Mouse (Mus musculus) heart, adult 2 months (tissue): ENCODE data around the gene Harbi1. TPM values are rescaled to one million over a fixed set of nuclear protein-coding genes. Genes with fewer than 3 reads are reported as not detected.
A peak's percentile ranks its signal among the peaks of the same experiment; 100 is the strongest.

Experiments
- DNase-seq, 2 experiments: peaks; one replicate each; pipeline ENCODE4 v3.0.0; 2021
- H3K27ac ChIP-seq: fragments of 200-600 bp; 2 replicates; pipeline ENCODE4 v1.8.1; 2022
- H3K27me3 ChIP-seq: fragments of 200-500 bp; 2 replicates; pipeline ENCODE4 v1.6.1; 2012; ENCODE audit warnings: mild to moderate bottlenecking, low read length, inconsistent platforms, mixed read lengths; ENCODE audit not compliant: control insufficient read depth, insufficient read depth
- H3K36me3 ChIP-seq: fragments of 200-500 bp; 2 replicates; pipeline ENCODE4 v1.6.1; 2012; ENCODE audit warnings: low read length, inconsistent platforms; ENCODE audit not compliant: control insufficient read depth, insufficient read depth
- H3K4me1 ChIP-seq: fragments of 200-500 bp; 2 replicates; pipeline ENCODE4 v1.6.1; 2011; ENCODE audit warnings: low read length; ENCODE audit not compliant: control insufficient read depth, insufficient read depth
- H3K4me3 ChIP-seq: fragments of 200-600 bp; 2 replicates; pipeline ENCODE4 v1.8.1; 2022
- H3K79me2 ChIP-seq: fragments of 200-500 bp; replicated peaks from 2 replicates; pipeline ENCODE4 v1.6.1; 2012; ENCODE audit warnings: mild to moderate bottlenecking, inconsistent platforms, low read length, moderate library complexity, mixed read lengths; ENCODE audit not compliant: control insufficient read depth, insufficient read depth
- H3K9ac ChIP-seq: fragments of 200-500 bp; 2 replicates; pipeline ENCODE4 v1.6.1; 2012; ENCODE audit warnings: low read depth, mild to moderate bottlenecking, control low read depth, inconsistent platforms, low read length, mixed read lengths
- CTCF ChIP-seq: fragments of 200-600 bp; IDR thresholded peaks from 2 replicates; pipeline ENCODE4 v1.8.1; 2022; ENCODE audit warnings: antibody characterized with exemption, mild to moderate bottlenecking, moderate library complexity
- EP300 ChIP-seq: fragments of 200-500 bp; IDR thresholded peaks from 2 replicates; pipeline ENCODE4 v1.6.1; 2011; ENCODE audit warnings: low read depth, low read length, control low read depth; ENCODE audit not compliant: insufficient read depth
- POLR2A ChIP-seq: fragments of 200-500 bp; IDR thresholded peaks from 2 replicates; pipeline ENCODE4 v1.6.1; 2011; ENCODE audit warnings: mild to moderate bottlenecking, low read depth, low read length, control low read depth; ENCODE audit not compliant: insufficient read depth
- WGBS: fragments of 180-500 bp; shearing (Covaris S2); methylation state at CpG from one replicate; pipeline ENCODE4 v1.1.7; 2018; 5-methylcytosine and 5-hydroxymethylcytosine counted together
- intact Hi-C: fragments of 180-260 bp; cut with DNase I; formaldehyde crosslinking; loops from one replicate; pipeline ENCODE4 v1.15.1; 2025
- polyA plus RNA-seq: library from polyadenylated mRNA; depleted of rRNA; stranded (reverse); fragments of >200 nt; gene quantifications from 2 replicates; pipeline ENCODE4 v1.2.3, GENCODE M21; 2012; rRNA removed
- total RNA-seq, 2 experiments: library from RNA; stranded (reverse); gene quantifications; 2 replicates each; pipeline ENCODE4 v1.2.3; 2021

Harbi1 gene
- total and polyA plus RNA-seq, 3 experiments = 3.2 to 8.5 (median 7.1) TPM

DNA sequence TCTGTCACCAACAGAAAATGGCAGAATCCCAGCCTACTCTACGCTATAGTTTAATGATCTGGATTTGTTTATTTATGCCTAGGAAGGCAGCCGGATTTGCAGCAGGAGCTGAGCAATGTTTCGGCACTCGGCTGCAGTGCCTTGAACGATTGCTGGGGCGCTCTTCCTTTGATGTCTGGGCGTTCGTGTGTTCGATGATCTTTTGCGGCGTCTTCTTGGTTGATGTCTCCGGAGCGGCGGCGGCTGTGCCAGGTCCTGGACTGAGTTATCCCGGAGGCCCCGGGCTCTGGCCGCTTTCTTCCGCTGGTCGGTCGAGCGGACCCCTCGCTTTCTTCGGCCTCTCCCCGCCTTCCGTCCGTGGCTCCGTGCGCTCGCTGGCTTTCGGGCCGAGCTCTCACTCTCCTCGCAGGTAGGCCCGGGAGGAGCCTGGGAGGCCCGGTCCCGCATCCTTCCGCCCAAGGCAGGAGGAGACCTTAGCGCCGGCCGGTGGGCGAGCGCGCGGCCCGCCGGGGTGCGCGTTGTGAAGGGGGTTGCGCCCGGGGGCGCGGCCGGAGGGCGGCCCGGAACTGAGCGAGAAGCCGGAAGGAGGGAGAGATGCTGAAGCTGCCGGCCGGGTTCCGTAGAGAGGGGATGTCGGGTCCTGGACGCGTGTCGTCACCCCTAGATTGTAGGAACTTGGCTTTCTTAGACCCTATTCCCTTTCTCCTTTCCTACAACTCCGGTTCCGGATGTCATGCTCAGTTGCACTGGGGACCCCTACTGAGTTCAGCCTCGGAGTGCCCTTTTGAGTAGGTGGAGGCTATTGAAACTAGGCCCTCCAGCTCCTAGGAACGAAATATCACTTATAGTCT, 19.5 kb downstream of the Harbi1 start, which contains the start of gene Ambra1:
TSS of gene Ambra1 (plus strand) at position 164 of the 851 bp plus-strand sequence.
- DNase-seq = peak; percentile 90 to 92
- peak within 1 kb of the TSS; percentile 84 for H3K9ac ChIP-seq
- H3K27ac ChIP-seq = peak within 1 kb of the TSS; percentile 93
- H3K27me3 ChIP-seq = no peaks in the 10 kb centered on the region
- under 1% methylated on average over 67 of the region's 68 CpGs for WGBS
- H3K36me3 ChIP-seq = no peaks in the 10 kb centered on the region
- H3K79me2 ChIP-seq = peaks cover 7% of the 10 kb centered on the region
- intact Hi-C loops = loop anchor here (1.0 kb wide), 1 partner anchor 20 kb away; the partner anchor contains the start of genes Atg13 and Harbi1
- H3K4me1 ChIP-seq = no peaks in the 10 kb centered on the region
- peak; percentile 41 for TF ChIP-seq CTCF
- peak; percentile 75 for TF ChIP-seq EP300
- peak; percentile 61 for TF ChIP-seq POLR2A
- peak within 1 kb of the TSS; percentile 83 for H3K4me3 ChIP-seq

DNA sequence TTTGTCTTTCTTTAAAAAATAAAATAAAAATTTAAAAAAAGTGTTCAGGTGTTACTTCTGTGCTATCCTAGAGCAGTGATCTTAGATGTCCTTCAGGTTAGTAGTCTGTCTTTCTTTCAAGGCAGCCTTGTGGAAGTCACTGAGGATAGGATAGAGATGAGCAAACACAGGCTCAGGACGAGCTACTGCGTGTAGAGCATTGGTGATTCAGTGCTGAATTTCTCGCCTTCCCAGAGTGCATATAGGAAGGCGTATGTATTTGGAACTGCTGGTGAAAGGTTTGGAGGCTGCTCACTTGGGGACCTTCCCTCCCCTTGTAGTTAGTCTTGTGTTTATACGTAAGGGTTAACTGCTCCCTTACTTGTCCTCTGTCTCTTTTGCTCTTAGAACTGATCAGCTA, 24.6 kb downstream of the Harbi1 start:
- Histone ChIP-seq H3K4me1 (no peaks in the 10 kb centered on the region; the same call in none of the 2 replicates), H3K27ac (no peak overlapping the region), H3K9ac (no peak overlapping the region), H3K4me3 (no peak overlapping the region), H3K27me3 (no peaks in the 10 kb centered on the region), H3K79me2 (peaks cover 14% of the 10 kb centered on the region), H3K36me3 (no peaks in the 10 kb centered on the region; the same call in 1 of the 2 replicates)
- DNase-seq = no peak
- 91% methylated on average over 5 of the region's 5 CpGs for WGBS
- TF ChIP-seq POLR2A (no peak), CTCF (no peak), EP300 (no peak)
- intact Hi-C loops = no loop called here

DNA sequence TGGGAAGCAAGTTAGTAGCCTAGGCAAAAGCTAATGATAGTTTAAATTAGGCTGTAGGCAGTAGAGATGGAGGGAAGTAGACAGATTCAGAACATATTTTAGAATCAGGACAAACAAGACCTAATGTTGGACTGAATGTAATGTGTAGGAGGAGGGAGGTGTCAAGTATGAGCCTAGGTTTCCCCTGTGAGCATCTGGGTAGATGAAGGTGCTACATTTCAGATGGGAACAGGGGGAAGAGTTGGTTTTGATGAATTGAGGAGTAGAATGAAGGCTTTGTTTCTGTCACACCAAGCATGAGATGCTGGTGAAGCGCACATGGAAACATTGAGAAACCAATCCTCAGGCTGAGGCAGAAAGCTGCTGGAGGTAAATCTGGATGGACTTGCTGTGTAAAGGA, 28.9 kb downstream of the Harbi1 start:
- peaks cover 2% of the 10 kb centered on the region for H3K4me1 ChIP-seq
- H3K36me3 ChIP-seq = no peaks in the 10 kb centered on the region; the same call in 1 of the 2 replicates
- TF ChIP-seq CTCF (no peak), POLR2A (no peak), EP300 (no peak)
- intact Hi-C loops = no loop called here
- WGBS = 94% methylated on average over 1 of the region's 1 CpGs
- no peak overlapping the region for H3K4me3 ChIP-seq
- DNase-seq = no peak
- no peak overlapping the region for H3K27ac ChIP-seq
- peaks cover 10% of the 10 kb centered on the region; the same call in 1 of the 2 replicates for H3K79me2 ChIP-seq
- no peaks in the 10 kb centered on the region for H3K27me3 ChIP-seq
- no peak overlapping the region for H3K9ac ChIP-seq

DNA sequence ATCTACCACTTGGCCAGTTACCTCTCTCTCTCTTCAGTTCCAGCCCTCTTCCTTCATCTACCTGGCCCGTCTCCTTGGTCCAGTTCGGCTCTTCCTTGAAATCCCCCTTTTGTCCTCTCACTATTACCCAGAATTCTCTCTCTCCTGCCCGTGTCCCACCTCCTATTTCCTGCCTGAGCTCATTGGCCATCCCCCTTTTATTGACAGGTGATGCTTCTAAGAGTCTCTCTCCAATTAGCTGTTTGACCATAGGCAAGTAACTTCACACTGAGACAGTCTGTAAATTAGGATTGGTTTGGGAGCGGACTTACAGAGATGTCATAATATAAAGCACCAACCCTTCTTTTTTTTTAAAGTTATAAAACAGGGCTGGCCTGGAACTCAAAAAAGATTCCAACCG, 34.0 kb downstream of the Harbi1 start:
- peaks cover 2% of the 10 kb centered on the region for H3K4me1 ChIP-seq
- H3K4me3 ChIP-seq = no peak overlapping the region
- H3K27ac ChIP-seq = no peak overlapping the region
- no peaks in the 10 kb centered on the region; the same call in 1 of the 2 replicates for H3K36me3 ChIP-seq
- H3K79me2 ChIP-seq = peaks cover under 1% of the 10 kb centered on the region; the same call in 1 of the 2 replicates
- intact Hi-C loops = no loop called here
- no peak for DNase-seq
- WGBS = 89% methylated on average over 5 of the region's 5 CpGs
- TF ChIP-seq CTCF (no peak), POLR2A (no peak), EP300 (no peak)
- no peaks in the 10 kb centered on the region for H3K27me3 ChIP-seq
- no peak overlapping the region for H3K9ac ChIP-seq

GRCm38 (mm10) chr2:91749811-91750261, 39.2 kb downstream of the Harbi1 start:
- Histone ChIP-seq H3K27me3 (no peaks in the 10 kb centered on the region), H3K4me3 (no peak overlapping the region), H3K9ac (no peak overlapping the region), H3K27ac (peak overlapping the region; percentile 15), H3K36me3 (peaks cover 14% of the 10 kb centered on the region), H3K4me1 (peaks cover 3% of the 10 kb centered on the region), H3K79me2 (no peaks in the 10 kb centered on the region; the same call in 1 of the 2 replicates)
- WGBS = 27% methylated on average over 2 of the region's 2 CpGs
- intact Hi-C loops = no loop called here
- no peak for TF ChIP-seq EP300
- peak; percentile 68 to 76 for DNase-seq

Other genes starting within 250 kb of the Harbi1 start
- 10 to 100 TPM; 47.1 to 52.2 TPM for gene Ckap5, start 184.1 kb upstream of the Harbi1 start, total RNA-seq
- gene Ckap5, start 184.1 kb upstream of the Harbi1 start, polyA plus RNA-seq = 7.4 and 16.9 TPM in 2 replicates
- gene F2, start 74.4 kb upstream of the Harbi1 start, total RNA-seq = not detected
- 0.53 TPM in 1 of 2 replicates, not detected in the other for gene F2, start 74.4 kb upstream of the Harbi1 start, polyA plus RNA-seq
- 1 to 10 TPM; 4.0 to 4.2 TPM for gene Zfp408, start 61.1 kb upstream of the Harbi1 start, total RNA-seq
- gene Zfp408, start 61.1 kb upstream of the Harbi1 start, polyA plus RNA-seq = 5.3 and 6.2 TPM in 2 replicates
- 10 to 100 TPM; 18.6 to 20.7 TPM for gene Arhgap1, start 61.0 kb upstream of the Harbi1 start, total RNA-seq
- gene Arhgap1, start 61.0 kb upstream of the Harbi1 start, polyA plus RNA-seq = 39.0 and 39.7 TPM in 2 replicates
- 10 to 100 TPM; 43.1 to 54.1 TPM for gene Atg13, start 276 bp upstream of the Harbi1 start, total RNA-seq
- gene Atg13, start 276 bp upstream of the Harbi1 start, polyA plus RNA-seq = 66.4 and 87.7 TPM in 2 replicates
- 10 to 100 TPM; 14.7 to 15.3 TPM for gene Ambra1, start 19.3 kb downstream of the Harbi1 start, total RNA-seq
- gene Ambra1, start 19.3 kb downstream of the Harbi1 start, polyA plus RNA-seq = 12.7 and 15.4 TPM in 2 replicates
- not detected for gene Chrm4, start 216.4 kb downstream of the Harbi1 start, total RNA-seq
- 0.14 and 0.29 TPM in 2 replicates for gene Chrm4, start 216.4 kb downstream of the Harbi1 start, polyA plus RNA-seq
- gene Mdk, start 221.4 kb downstream of the Harbi1 start, total RNA-seq = 1 to 10 TPM; 2.5 to 2.8 TPM
- 4.1 and 5.4 TPM in 2 replicates for gene Mdk, start 221.4 kb downstream of the Harbi1 start, polyA plus RNA-seq
- not detected for gene Gm9821, start 234.9 kb downstream of the Harbi1 start, total RNA-seq
- gene Gm9821, start 234.9 kb downstream of the Harbi1 start, polyA plus RNA-seq = not detected in 2 replicates